Mouse (Mus musculus) adrenal gland, adult 2 months (tissue): ENCODE data around the gene Nudt3. TPM values are rescaled to one million over a fixed set of nuclear protein-coding genes. Genes with fewer than 3 reads are reported as not detected.
A peak's percentile ranks its signal among the peaks of the same experiment; 100 is the strongest.

ENCODE experiments used
- DNase-seq: peaks from one replicate; pipeline ENCODE4 v3.0.0; 2021
- polyA plus RNA-seq: library from polyadenylated mRNA; depleted of rRNA; stranded (reverse); fragments of >200 nt; gene quantifications from 2 replicates; pipeline ENCODE4 v1.2.3, GENCODE M21; 2012; rRNA removed
- total RNA-seq, 2 experiments: library from RNA; stranded (reverse); gene quantifications; 2 replicates each; pipeline ENCODE4 v1.2.3; 2021

Nudt3 gene
- total and polyA plus RNA-seq, 3 experiments, result 114 to 217 (median 152) TPM

- DNase-seq, result peak; percentile 93
Measured at GRCm38 (mm10) chr17:27547253-27547868, 75.9 kb downstream of the Nudt3 start.

GRCm38 (mm10) chr17:27546574-27547085 lies 76.7 kb downstream of the Nudt3 start:
- DNase-seq, result no peak

- DNase-seq, result no peak
Measured at GRCm38 (mm10) chr17:27545991-27546390, 77.3 kb downstream of the Nudt3 start.

GRCm38 (mm10) chr17:27544551-27544950 lies 78.7 kb downstream of the Nudt3 start:
- DNase-seq, result no peak

- DNase-seq, result no peak
Measured at GRCm38 (mm10) chr17:27541984-27542383, 81.3 kb downstream of the Nudt3 start.

- DNase-seq, result no peak
Measured at GRCm38 (mm10) chr17:27541261-27541660, 82.0 kb downstream of the Nudt3 start.

GRCm38 (mm10) chr17:27534718-27535117 lies 88.6 kb downstream of the Nudt3 start:
- DNase-seq, result peak; percentile 88

- DNase-seq, result no peak
Measured at GRCm38 (mm10) chr17:27533354-27533753, 89.9 kb downstream of the Nudt3 start.

GRCm38 (mm10) chr17:27532095-27532494 lies 91.2 kb downstream of the Nudt3 start:
- DNase-seq, result peak; percentile 66

Other genes with a start within 250 kb of the Nudt3 start
- 1 to 10 TPM; 5.5 to 9.0 TPM for gene Grm4, start 102.1 kb downstream of the Nudt3 start, total RNA-seq
- 0.08 and 0.31 TPM in 2 replicates for gene Grm4, start 102.1 kb downstream of the Nudt3 start, polyA plus RNA-seq
- gene Hmga1, start 67.0 kb downstream of the Nudt3 start, total RNA-seq, result 10 to 100 TPM; 12.2 to 26.8 TPM
- gene Hmga1, start 67.0 kb downstream of the Nudt3 start, polyA plus RNA-seq, result 38.9 and 44.2 TPM in 2 replicates
- gene AI413582, start 57.7 kb downstream of the Nudt3 start, total RNA-seq, result 10 to 100 TPM; 28.0 to 35.9 TPM
- gene AI413582, start 57.7 kb downstream of the Nudt3 start, polyA plus RNA-seq, result 64.8 and 65.5 TPM in 2 replicates
- gene RPS10-NUDT3, start 11.7 kb upstream of the Nudt3 start, total RNA-seq, result not detected
- not detected in 2 replicates for gene RPS10-NUDT3, start 11.7 kb upstream of the Nudt3 start, polyA plus RNA-seq
- 1,000 to 10,000 TPM; 1,036 to 1,116 TPM for gene Rps10, start 13.2 kb upstream of the Nudt3 start, total RNA-seq
- 886 and 939 TPM in 2 replicates for gene Rps10, start 13.2 kb upstream of the Nudt3 start, polyA plus RNA-seq
- gene Pacsin1, start 32.0 kb upstream of the Nudt3 start, total RNA-seq, result 1 to 10 TPM; 2.5 to 5.6 TPM
- gene Pacsin1, start 32.0 kb upstream of the Nudt3 start, polyA plus RNA-seq, result 3.0 and 3.8 TPM in 2 replicates
- under 1 TPM in 1 of 2 experiments, not detected in 1; 0.28 TPM for gene Spdef, start 105.5 kb upstream of the Nudt3 start, total RNA-seq
- 0.11 and 0.47 TPM in 2 replicates for gene Spdef, start 105.5 kb upstream of the Nudt3 start, polyA plus RNA-seq
- gene D17Wsu92e, start 197.2 kb upstream of the Nudt3 start, total RNA-seq, result 100 to 1,000 TPM; 159 to 164 TPM
- 113 and 145 TPM in 2 replicates for gene D17Wsu92e, start 197.2 kb upstream of the Nudt3 start, polyA plus RNA-seq
- gene Snrpc, start 214.7 kb upstream of the Nudt3 start, total RNA-seq, result 10 to 100 TPM; 74.5 to 79.8 TPM
- gene Snrpc, start 214.7 kb upstream of the Nudt3 start, polyA plus RNA-seq, result 180 and 188 TPM in 2 replicates
- 10 to 100 TPM; 25.2 to 38.7 TPM for gene Uhrf1bp1, start 232.9 kb upstream of the Nudt3 start, total RNA-seq
- gene Uhrf1bp1, start 232.9 kb upstream of the Nudt3 start, polyA plus RNA-seq, result 14.1 and 15.0 TPM in 2 replicates